Mouse (Mus musculus) thymus, adult 18-20 months (tissue): ENCODE results near the gene Colgalt1.
A peak's percentile ranks its signal among the peaks of the same experiment; 100 is the strongest.

Experiments
- DNase-seq, 2 experiments: peaks; one replicate each; pipeline ENCODE4 v3.0.0; 2022; ENCODE audit warnings: mixed read lengths in 2 of 2

Gene Colgalt1

GRCm38 (mm10) chr8:71610822-71611651 lies at the start of gene Colgalt1:
Colgalt1 (plus strand) TSS chr8:71610998.
- DNase-seq = peak; percentile 94 to 98

- DNase-seq = no peak
Observed at GRCm38 (mm10) chr8:71561401-71561800, 49.4 kb upstream of the Colgalt1 start.

GRCm38 (mm10) chr8:71562751-71563150 lies 48.0 kb upstream of the Colgalt1 start:
- DNase-seq = peak; percentile 62 to 69

- DNase-seq = no peak
Observed at GRCm38 (mm10) chr8:71563992-71564391, 46.8 kb upstream of the Colgalt1 start.

- DNase-seq = no peak
Observed at GRCm38 (mm10) chr8:71566501-71566900, 44.3 kb upstream of the Colgalt1 start, which contains the start of gene Nxnl1. Nxnl1 (minus strand) TSS chr8:71566601.

GRCm38 (mm10) chr8:71567587-71567986 lies 43.2 kb upstream of the Colgalt1 start:
- no peak for DNase-seq

GRCm38 (mm10) chr8:71568387-71568937 lies 42.3 kb upstream of the Colgalt1 start, which contains the start of gene Slc27a1:
Slc27a1 (plus strand) TSS chr8:71568882.
- DNase-seq = no peak

GRCm38 (mm10) chr8:71568941-71569340 lies 41.9 kb upstream of the Colgalt1 start:
- no peak for DNase-seq

GRCm38 (mm10) chr8:71569366-71570290 lies 41.2 kb upstream of the Colgalt1 start:
- DNase-seq = peak; percentile 49 to 74

- peak; percentile 78 to 88 for DNase-seq
Observed at GRCm38 (mm10) chr8:71570291-71570954, 40.4 kb upstream of the Colgalt1 start.

GRCm38 (mm10) chr8:71572077-71572476 lies 38.7 kb upstream of the Colgalt1 start:
- no peak for DNase-seq

GRCm38 (mm10) chr8:71572847-71573633 lies 37.8 kb upstream of the Colgalt1 start:
- DNase-seq = no peak

- DNase-seq = no peak
Observed at GRCm38 (mm10) chr8:71574426-71574825, 36.4 kb upstream of the Colgalt1 start.

GRCm38 (mm10) chr8:71575020-71575419 lies 35.8 kb upstream of the Colgalt1 start:
- no peak for DNase-seq

GRCm38 (mm10) chr8:71577856-71578387 lies 32.9 kb upstream of the Colgalt1 start:
- no peak for DNase-seq

- no peak for DNase-seq
Observed at GRCm38 (mm10) chr8:71579009-71579408, 31.8 kb upstream of the Colgalt1 start.

- no peak for DNase-seq
Observed at GRCm38 (mm10) chr8:71579476-71579875, 31.3 kb upstream of the Colgalt1 start.

- DNase-seq = no peak
Observed at GRCm38 (mm10) chr8:71580201-71580600, 30.6 kb upstream of the Colgalt1 start.

- no peak for DNase-seq
Observed at GRCm38 (mm10) chr8:71586891-71587290, 23.9 kb upstream of the Colgalt1 start.

- no peak for DNase-seq
Observed at GRCm38 (mm10) chr8:71588762-71589161, 22.0 kb upstream of the Colgalt1 start.

- DNase-seq = no peak
Observed at GRCm38 (mm10) chr8:71591017-71591416, 19.8 kb upstream of the Colgalt1 start.
